Mouse (Mus musculus) layer of hippocampus, adult 9-10 months (tissue): ENCODE results near the gene Wfdc10.

Source experiments
- DNase-seq: peaks from one replicate; pipeline ENCODE4 v3.0.0; 2022; ENCODE audit warnings: low spot score

Wfdc10 gene

DNA sequence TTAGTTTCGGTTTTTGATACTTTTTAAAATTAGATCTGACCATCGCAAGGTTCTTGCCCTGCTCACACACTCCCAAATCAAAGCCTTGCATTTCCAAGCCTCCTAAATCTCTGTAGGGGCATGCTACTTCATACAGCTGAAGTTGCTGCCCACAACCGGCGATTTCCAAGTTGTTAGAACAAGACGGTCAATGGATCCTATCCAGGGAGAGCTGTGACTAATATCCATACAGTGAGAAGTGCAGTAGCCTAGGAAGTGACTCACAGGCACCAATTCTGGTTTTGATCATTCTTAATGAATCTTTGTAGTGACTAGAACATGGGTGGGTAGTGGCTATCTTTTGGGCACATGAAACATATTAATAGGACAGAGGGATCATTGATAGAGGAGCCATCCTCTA is 45.9 kb downstream of the Wfdc10 start:
- no peak for DNase-seq

GRCm38 (mm10) chr2:164704235-164704634 is 48.4 kb downstream of the Wfdc10 start:
- DNase-seq: no peak

DNA sequence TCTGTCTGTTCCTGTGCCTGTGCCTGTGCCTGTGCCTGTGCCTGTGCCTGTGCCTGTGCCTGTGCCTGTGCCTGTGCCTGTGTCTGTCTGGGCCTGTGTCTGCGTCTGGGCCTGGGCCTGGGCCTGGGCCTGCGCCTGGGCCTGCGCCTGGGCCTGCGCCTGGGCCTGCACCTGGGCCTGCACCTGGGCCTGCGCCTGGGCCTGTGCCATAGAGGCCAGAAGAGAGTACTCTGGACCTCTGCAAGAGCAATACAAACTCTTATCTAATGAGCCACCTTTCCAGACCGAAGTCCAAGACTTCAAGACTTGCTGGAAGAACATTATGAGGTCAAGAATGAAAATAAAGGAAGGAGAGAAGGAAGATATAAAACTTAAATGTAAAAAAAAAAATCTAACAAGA is 49.5 kb downstream of the Wfdc10 start:
- no peak for DNase-seq

DNA sequence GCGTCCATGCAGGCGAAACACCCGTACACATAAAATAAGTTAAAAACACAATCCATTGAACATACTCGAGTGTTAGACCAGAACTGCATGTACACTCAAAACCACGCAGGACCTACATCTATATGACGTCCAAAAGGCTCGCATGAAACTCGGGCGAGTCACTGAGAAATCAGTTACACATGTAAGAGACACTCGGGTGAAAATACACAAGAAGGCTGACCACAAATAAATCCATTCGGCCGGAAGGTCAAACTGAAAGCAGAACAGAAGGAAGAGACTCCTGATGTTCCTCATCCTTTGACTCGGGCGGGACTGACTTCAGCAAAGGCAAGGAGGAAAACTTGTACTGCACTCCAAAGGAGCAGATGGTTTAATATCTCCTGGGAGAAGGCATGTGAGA is 50.1 kb downstream of the Wfdc10 start:
- DNase-seq: no peak
